Mouse (Mus musculus) G1E (cell line): Measurements from ENCODE around the gene Gnas.

Experiments used
- CTCF ChIP-seq: IDR thresholded peaks from 2 replicates; pipeline ENCODE4 v1.5.1; 2012; ENCODE audit warnings: low read depth, low read length, inconsistent platforms, mixed read lengths
- GATA1 ChIP-seq: IDR thresholded peaks from 2 replicates; pipeline ENCODE4 v1.6.1; 2012; ENCODE audit warnings: borderline replicate concordance, low read length, inconsistent platforms, mixed read lengths
- TAL1 ChIP-seq: conservative IDR thresholded peaks from 2 replicates; pipeline ENCODE4 v1.6.1; 2012; ENCODE audit warnings: low read depth, low read length, inconsistent platforms, mixed read lengths

GRCm38 (mm10) chr2:174359656-174360055, 75.5 kb downstream of the Gnas start:
- TF ChIP-seq GATA1 (no peak), CTCF (no peak), TAL1 (no peak)
